Mouse (Mus musculus): ENCODE measurements around the gene 5730455P16Rik.
A peak's percentile ranks its signal among the peaks of the same experiment; 100 is the strongest.

DNA sequence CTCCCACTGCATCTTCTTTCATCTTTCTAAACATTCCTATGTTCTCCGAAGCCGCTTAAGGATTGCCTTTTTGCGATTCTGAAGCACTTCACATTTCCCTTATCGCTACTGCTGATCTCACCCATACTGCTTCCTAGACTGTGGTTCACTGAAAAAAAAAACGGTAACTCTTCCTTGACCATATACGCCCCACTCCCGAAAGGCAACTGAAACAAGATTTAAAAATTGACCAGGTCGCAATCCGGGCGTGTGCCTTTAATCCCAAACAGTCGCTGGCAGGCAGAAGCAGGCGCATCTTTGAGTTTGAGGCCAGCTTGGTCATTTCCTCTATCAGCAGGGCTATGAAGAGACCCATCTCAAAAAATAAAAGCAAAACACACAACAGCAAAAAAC is 4.8 kb upstream of the 5730455P16Rik start:
- no peak for TF ChIP-seq CTCF (IDR thresholded peaks at IDR 0.05; ENCODE audit: borderline replicate concordance, insufficient read depth, low read length)
- TF ChIP-seq POLR2A (IDR thresholded peaks at IDR 0.05; ENCODE audit: low read depth, low read length): 0 out of 2 replicates have a peak, but pooled peaks have one; percentile 12
